Mouse (Mus musculus) erythroid progenitor cell, adult 5-6 weeks (primary cell): ENCODE results near the gene Cabp7. TPM values are rescaled to one million over a fixed set of nuclear protein-coding genes. Genes with fewer than 3 reads are reported as not detected.

ENCODE experiments used
- ATAC-seq: replicated peaks from 2 replicates; pipeline ENCODE4 v1.8.0; 2016; ENCODE audit warnings: moderate number of reproducible peaks, mild to moderate bottlenecking, moderate TSS enrichment, inconsistent platforms; ENCODE audit not compliant: poor library complexity, low FRiP score, severe bottlenecking
- total RNA-seq, 2 experiments: library from RNA; stranded (forward) in 1 of 2; stranded (reverse) in 1 of 2; fragments of 150-400 nt in 1 of 2; fragments of 186-747, 209-891 nt in 1 of 2; gene quantifications; 2 replicates each; pipeline versions ENCODE4 v1.2.3 to v1.2.4; 2015 to 2017; ENCODE audit warnings: low replicate concordance in 2 of 2

Cabp7 gene
- total RNA-seq (2015; ENCODE audit: low replicate concordance), result not detected in 2 replicates
- not detected in 2 replicates for total RNA-seq (2017; ENCODE audit: low replicate concordance)

GRCm38 (mm10) chr11:4746733-4747132, at the start of gene Cabp7:
Gene Cabp7 (minus strand): TSS chr11:4746778.
- no peak for ATAC-seq

- ATAC-seq, result no peak
These were observed 46.4 kb upstream of the Cabp7 start for GRCm38 (mm10) chr11:4793006-4793405.

- no peak for ATAC-seq
These were observed 45.0 kb upstream of the Cabp7 start for GRCm38 (mm10) chr11:4791549-4791948.

GRCm38 (mm10) chr11:4789691-4790090, 43.1 kb upstream of the Cabp7 start:
- ATAC-seq, result no peak

- ATAC-seq, result no peak
These were observed 38.1 kb upstream of the Cabp7 start for GRCm38 (mm10) chr11:4784629-4785142.

GRCm38 (mm10) chr11:4783116-4783515, 36.5 kb upstream of the Cabp7 start:
- no peak for ATAC-seq

- no peak for ATAC-seq
These were observed 34.3 kb upstream of the Cabp7 start for GRCm38 (mm10) chr11:4780927-4781326.

GRCm38 (mm10) chr11:4772925-4773324, 26.3 kb upstream of the Cabp7 start:
- ATAC-seq, result 0 out of 2 replicates have a peak, but pooled peaks have one; percentile 49

- ATAC-seq, result no peak
These were observed 25.2 kb upstream of the Cabp7 start for GRCm38 (mm10) chr11:4771756-4772155.

- no peak for ATAC-seq
These were observed 23.3 kb upstream of the Cabp7 start for GRCm38 (mm10) chr11:4769881-4770280.

- no peak for ATAC-seq
These were observed 22.7 kb upstream of the Cabp7 start for GRCm38 (mm10) chr11:4769293-4769692.

GRCm38 (mm10) chr11:4768399-4768798, 21.8 kb upstream of the Cabp7 start:
- no peak for ATAC-seq

- no peak for ATAC-seq
These were observed 17.9 kb upstream of the Cabp7 start for GRCm38 (mm10) chr11:4764476-4764875.

GRCm38 (mm10) chr11:4763631-4764030, 17.1 kb upstream of the Cabp7 start:
- ATAC-seq, result no peak

- ATAC-seq, result no peak
These were observed 15.9 kb upstream of the Cabp7 start for GRCm38 (mm10) chr11:4762511-4762910.

- no peak for ATAC-seq
These were observed 15.4 kb upstream of the Cabp7 start for GRCm38 (mm10) chr11:4761991-4762390.

- no peak for ATAC-seq
These were observed 13.9 kb upstream of the Cabp7 start for GRCm38 (mm10) chr11:4760438-4760837.

GRCm38 (mm10) chr11:4757789-4758158, 11.2 kb upstream of the Cabp7 start:
- ATAC-seq, result no peak

GRCm38 (mm10) chr11:4756984-4757788, 10.6 kb upstream of the Cabp7 start:
- ATAC-seq, result no peak

- ATAC-seq, result no peak
These were observed 9.9 kb upstream of the Cabp7 start for GRCm38 (mm10) chr11:4756460-4756859.

- ATAC-seq, result no peak
These were observed 8.3 kb upstream of the Cabp7 start for GRCm38 (mm10) chr11:4754867-4755266.
